Mouse (Mus musculus) cerebellum, postnatal 4 days (tissue): Measurements from ENCODE around the gene Hnrnpll.

Experiments used
- DNase-seq, 2 experiments: peaks; one replicate each; pipeline ENCODE4 v3.0.0; 2022; ENCODE audit warnings: low spot score in 2 of 2, mixed read lengths in 1 of 2

Gene Hnrnpll

DNA sequence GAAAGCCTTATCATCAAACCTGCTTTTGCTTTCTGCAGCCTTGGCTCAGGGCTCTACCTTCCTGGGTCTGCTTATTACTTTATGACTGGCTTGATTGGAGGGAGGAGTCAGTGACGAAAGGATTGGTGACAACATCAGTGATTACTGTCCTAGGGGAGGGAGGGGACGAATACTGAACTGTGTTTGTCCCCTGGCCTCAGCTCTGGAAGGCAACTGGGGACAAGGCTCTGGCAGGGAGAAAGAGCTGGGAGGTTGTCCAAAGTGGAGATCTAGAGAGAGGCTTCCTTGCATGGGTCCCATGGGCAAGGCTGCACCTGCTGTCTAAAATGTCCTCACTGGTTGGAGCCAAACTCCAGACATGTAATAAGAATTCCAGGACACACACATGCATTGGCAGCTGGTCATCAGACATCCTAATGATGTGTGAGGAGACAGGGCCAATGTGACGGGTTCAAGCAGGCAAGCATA lies 59.7 kb downstream of the Hnrnpll start:
- no peak for DNase-seq

GRCm38 (mm10) chr17:79999631-80000030 lies 62.5 kb downstream of the Hnrnpll start:
- no peak for DNase-seq

GRCm38 (mm10) chr17:79998986-79999385 lies 63.1 kb downstream of the Hnrnpll start:
- DNase-seq = no peak

DNA sequence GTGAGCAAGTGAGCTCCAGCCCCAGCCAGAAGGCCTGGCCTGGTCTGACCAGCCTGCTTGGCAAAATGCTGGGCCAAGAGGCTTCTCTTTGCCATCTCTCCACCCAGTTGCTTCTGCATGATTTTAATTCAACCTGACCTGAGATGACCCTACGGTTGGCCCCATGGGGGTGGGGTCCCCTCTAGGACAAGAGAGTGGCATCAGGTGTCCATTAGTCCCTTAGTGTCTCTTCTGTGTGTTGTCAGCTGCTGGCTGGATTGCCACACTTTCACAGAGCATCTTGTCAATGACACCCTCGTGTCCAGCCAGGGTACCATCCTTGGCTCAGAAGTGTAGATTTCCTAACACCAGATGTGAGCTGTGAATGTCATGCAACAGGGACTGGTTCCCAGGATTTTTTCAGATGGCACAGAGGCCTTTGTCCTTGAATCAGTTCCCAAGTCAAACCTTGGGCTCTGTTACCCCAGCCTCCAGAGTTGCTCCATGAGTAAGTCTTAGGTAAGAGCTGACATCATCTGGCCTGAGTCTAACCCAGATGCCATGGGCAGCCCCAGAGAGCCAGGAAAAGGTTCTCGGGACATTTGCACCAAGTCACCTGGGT lies 66.9 kb downstream of the Hnrnpll start:
- no peak for DNase-seq

DNA sequence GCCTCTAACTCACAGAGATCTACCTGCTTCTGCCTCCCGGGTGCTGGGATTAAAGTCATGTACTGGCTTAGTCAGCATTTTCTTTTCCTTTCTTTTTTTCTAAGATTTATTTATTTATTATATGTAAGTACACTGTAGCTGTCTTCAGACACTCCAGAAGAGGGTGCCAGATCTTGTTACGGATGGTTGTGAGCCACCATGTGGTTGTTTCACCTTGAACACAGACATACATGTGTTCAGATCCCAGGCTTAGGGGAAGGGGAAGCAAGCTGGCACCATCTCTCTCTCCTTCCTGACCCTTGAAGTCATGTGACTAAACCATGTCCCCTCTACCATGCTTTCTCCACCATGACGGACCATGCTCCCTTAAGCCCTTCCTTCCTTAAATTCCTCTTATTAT lies 70.0 kb downstream of the Hnrnpll start:
- no peak for DNase-seq

GRCm38 (mm10) chr17:79991166-79991958 lies 70.8 kb downstream of the Hnrnpll start:
- no peak for DNase-seq

DNA sequence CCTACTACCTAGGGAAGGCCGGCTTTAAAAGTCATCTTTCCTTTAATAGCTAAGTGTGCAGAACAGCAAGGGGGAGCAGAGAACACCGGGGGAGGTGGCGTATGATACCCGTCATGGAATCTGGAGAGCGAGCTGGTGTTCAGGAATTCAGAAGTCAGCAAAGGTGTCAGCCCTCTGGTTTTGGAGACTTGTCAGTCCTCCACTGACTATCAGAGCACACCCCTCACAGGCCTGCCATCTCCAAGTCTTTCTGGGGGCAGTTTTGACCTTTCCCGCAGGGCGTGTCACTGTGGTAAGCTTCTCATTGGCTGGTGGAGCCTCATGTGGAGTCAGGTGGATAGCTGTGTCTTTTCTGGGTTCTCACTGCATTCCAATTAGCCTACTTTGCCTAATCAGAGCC lies 72.0 kb downstream of the Hnrnpll start:
- DNase-seq = no peak

GRCm38 (mm10) chr17:79984450-79984849 lies 77.7 kb downstream of the Hnrnpll start:
- no peak for DNase-seq

DNA sequence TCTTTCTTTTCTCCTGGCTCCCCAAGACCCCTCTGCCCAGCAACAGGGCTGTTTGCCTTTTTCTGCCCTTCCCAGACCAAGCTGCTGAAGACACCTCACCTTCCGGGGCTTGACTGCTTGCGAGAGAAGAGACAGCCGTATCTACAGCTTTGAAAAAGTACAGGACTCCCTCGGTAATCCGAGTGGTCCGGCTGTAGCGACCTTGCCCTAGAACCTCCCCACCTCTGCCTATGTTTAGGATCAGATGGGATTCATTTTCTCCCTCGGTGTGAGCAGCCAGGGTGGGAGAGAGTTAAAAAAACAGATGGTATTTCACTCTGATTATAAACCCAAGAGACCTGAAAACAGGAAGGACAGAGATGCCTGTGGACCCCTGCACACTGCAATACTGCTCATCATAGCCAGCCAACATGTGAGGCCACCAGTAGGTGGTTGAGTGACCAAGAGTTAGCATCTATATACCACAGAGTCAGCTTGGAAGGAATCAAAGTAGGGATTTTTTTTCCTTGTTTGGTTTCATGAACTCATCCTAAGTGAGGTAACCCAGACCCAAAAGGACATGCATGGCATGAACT lies 79.1 kb downstream of the Hnrnpll start:
- DNase-seq = no peak

- DNase-seq = no peak
These were observed 79.6 kb downstream of the Hnrnpll start for GRCm38 (mm10) chr17:79982548-79982947.

DNA sequence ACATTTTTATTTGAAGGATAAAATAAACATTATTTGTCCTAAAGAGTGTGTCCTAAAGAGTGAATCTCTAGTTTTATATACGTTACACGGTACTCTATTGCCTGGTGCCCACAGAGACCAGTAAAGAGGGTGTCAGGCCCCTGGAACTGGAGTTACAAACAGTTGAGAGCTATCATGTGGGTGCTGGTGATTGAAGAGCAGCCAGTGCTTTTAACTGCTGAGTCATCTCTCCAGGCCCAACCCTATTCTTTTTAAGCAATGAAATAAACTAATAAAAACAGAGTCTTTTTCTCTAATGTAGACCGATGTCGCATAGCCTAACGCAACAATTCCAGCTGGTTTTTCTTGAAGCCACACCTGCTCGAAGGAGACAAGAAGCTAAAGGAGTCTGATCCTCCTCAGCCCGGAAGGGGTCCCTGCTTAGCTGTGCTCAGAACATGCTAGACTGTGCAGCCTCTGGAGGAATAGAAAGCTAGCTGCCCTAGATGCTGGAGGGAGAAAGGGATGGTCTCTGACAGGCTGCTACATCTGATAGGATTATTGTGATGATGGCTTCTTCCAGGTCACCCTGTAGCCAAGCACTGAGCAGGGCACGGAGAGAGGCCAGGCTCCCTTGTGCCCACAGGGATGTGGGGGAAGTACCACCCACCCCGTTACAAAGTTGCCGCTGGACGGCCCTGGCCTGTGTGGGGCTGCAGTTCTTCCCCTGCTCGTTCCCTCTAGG lies 80.2 kb downstream of the Hnrnpll start:
- DNase-seq = no peak

DNA sequence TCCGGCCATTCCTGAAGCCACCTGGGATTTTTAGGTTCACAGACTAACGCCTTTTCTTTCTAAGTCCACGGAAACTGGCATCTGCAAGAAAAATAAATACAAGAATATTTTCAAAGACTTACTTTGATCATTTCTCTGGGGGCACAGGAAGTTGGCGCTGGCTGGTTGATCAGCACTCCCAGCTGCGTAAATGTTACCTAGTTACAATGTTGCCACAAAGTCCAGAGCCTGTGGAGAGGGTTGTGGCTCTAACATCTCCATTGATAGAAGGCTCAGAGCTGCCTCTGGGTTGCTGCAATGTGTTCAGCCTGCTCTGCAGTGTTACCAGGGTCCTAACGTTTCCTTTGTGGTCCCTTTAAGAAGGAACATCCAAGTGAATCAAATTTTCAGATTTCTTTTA lies 80.8 kb downstream of the Hnrnpll start:
- no peak for DNase-seq

DNA sequence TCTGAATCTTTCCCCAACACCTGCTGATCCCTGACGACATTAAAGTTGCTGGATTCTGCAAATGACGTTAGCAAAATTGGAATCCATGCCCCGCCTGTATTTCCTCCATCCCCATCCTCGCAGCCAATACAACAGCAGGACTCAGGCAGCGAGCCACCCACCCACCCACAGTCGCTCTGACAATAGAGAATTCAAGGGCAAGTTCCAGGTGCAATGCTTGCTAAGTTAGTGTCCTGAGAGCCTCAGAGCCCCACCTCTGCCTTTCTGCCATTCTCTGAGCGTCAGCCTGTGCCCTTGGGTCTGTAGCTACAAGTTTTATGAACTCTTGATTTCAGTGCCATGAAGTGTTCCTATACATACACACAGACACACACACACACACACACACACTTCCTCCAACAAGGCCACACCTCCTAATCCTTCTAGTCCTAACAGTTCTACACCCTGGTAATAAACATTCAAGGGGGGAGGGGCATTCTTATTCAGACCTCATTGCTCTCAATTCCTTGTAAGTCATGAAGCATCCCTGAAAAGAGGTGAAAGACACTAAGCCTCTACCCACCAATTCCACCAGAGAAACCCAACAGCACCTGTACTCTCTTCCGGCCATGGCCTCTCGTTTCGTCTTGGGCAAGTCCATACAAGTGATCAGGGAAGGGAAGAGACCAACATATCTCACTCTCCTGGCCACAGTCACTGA lies 81.6 kb downstream of the Hnrnpll start:
- DNase-seq = peak; percentile 40 to 64
